Mouse (Mus musculus): ENCODE data around the gene Rxylt1. TPM values are rescaled to one million over a fixed set of nuclear protein-coding genes. Genes with fewer than 3 reads are reported as not detected.

Gene Rxylt1
- polyA plus RNA-seq, 1 experiment from 2014 or later: 36.2 TPM

DNA sequence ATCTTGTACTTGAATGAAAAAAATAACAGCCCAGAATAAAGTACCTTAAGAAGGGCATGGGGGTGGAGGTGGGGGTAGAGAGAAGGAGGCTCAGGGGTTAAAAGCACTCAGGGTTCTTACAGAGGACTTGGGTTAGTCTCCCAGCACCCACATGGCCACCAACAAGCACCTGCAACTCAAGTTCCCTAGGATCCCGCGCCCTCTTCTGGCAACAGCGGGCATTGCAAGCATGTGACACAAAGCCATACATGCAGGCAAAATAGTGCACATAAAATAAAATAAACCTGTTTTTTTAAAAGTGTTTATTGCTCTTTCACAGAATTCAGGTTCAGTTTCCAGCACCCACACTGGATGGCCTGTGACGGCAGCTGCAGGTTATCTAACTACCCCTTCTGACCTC is 56.8 kb downstream of the Rxylt1 start:
- Histone ChIP-seq H3K27me3 (replicated peaks) (peaks cover 11% of the 10 kb centered on the region), H3K4me1 (peaks cover 4% of the 10 kb centered on the region; the same call in 1 of the 2 replicates), H3K27ac (replicated peaks) (no peak overlapping the region), H3K9ac (no peak overlapping the region), H3K4me3 (no peak overlapping the region), H3K9me3 (peaks cover 9% of the 10 kb centered on the region), H3K36me3 (peaks cover 10% of the 10 kb centered on the region), H3K4me2 (no peak overlapping the region)
- 36% methylated on average over 4 of the region's 4 CpGs for WGBS
- ATAC-seq (ENCODE audit: extremely low read depth, insufficient number of reproducible peaks, low FRiP score, low TSS enrichment): no peak

- ATAC-seq (ENCODE audit: extremely low read depth, insufficient number of reproducible peaks, low FRiP score, low TSS enrichment): no peak
- no peak overlapping the region for H3K4me3 ChIP-seq
- WGBS: 84% methylated on average over 4 of the region's 4 CpGs
- peaks cover 9% of the 10 kb centered on the region for H3K9me3 ChIP-seq
- H3K36me3 ChIP-seq: peaks cover 10% of the 10 kb centered on the region
- peaks cover 11% of the 10 kb centered on the region for H3K27me3 ChIP-seq (replicated peaks)
- 0 out of 2 replicates have a peak, but pooled peaks cover 1% of the 10 kb centered on the region for H3K4me1 ChIP-seq
- H3K27ac ChIP-seq (replicated peaks): no peak overlapping the region
- no peak overlapping the region for H3K9ac ChIP-seq
- H3K4me2 ChIP-seq: no peak overlapping the region
These were observed 57.6 kb downstream of the Rxylt1 start for GRCm38 (mm10) chr10:122039566-122039965.

DNA sequence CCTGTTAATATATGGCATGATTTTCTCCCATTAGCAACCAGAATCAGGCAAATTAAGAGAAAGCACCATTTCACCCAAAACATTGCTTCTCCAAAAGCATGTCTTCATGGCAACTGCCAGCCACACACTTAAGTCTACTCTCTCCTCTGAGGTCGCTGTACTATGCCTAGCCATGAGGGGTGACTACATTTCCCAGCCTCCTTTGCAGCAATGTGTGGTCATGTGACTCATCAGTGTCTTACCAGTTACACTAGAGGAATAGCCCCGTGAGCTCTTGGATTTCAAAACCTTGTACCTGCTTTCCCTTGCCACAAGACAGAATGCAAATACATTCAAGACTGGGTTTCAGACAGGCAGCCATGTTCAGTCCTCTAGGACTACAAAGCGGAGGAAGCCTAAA is 58.6 kb downstream of the Rxylt1 start:
- no peak overlapping the region for H3K27ac ChIP-seq (replicated peaks)
- no peaks in the 10 kb centered on the region for H3K4me1 ChIP-seq
- H3K4me2 ChIP-seq: no peak overlapping the region
- whole genome bisulfite sequencing: 55% methylated on average over 3 of the region's 3 CpGs
- peaks cover 14% of the 10 kb centered on the region for H3K27me3 ChIP-seq (replicated peaks)
- no peak for ATAC-seq (ENCODE audit: extremely low read depth, insufficient number of reproducible peaks, low FRiP score, low TSS enrichment)
- H3K9ac ChIP-seq: no peak overlapping the region
- peaks cover 9% of the 10 kb centered on the region for H3K9me3 ChIP-seq
- peaks cover 10% of the 10 kb centered on the region for H3K36me3 ChIP-seq
- H3K4me3 ChIP-seq: no peak overlapping the region

DNA sequence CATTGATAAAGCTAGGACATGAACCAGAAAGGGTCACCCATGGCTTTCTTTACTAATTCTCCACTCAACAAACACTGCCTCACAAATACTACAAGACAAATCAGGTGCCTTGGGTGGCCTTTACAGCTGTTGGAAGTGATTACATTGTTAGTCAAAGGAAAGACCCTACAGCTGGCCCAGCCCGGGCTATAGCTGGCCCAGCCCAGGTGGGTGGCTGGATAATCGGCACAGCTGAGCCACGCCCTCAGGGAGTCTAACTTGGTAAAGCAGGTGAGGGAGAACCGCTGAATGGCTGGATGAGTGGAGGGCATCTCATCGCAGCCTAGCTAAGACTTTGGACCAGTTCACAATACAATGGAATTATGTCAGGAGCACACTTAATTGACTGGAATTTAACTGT is 63.9 kb downstream of the Rxylt1 start:
- 76% methylated on average over 5 of the region's 5 CpGs for WGBS
- Histone ChIP-seq H3K4me2 (no peak overlapping the region), H3K9me3 (0 out of 2 replicates have a peak, but pooled peaks cover 4% of the 10 kb centered on the region), H3K4me3 (no peak overlapping the region), H3K27me3 (replicated peaks) (peaks cover 51% of the 10 kb centered on the region), H3K36me3 (peaks cover 10% of the 10 kb centered on the region), H3K27ac (replicated peaks) (no peak overlapping the region), H3K4me1 (peaks cover 10% of the 10 kb centered on the region), H3K9ac (no peak overlapping the region)
- no peak for ATAC-seq (ENCODE audit: extremely low read depth, insufficient number of reproducible peaks, low FRiP score, low TSS enrichment)

- Histone ChIP-seq H3K27ac (replicated peaks) (no peak overlapping the region), H3K36me3 (no peaks in the 10 kb centered on the region), H3K4me3 (no peak overlapping the region), H3K9ac (no peak overlapping the region), H3K4me1 (peaks cover 18% of the 10 kb centered on the region), H3K27me3 (replicated peaks) (peaks cover 58% of the 10 kb centered on the region), H3K4me2 (no peak overlapping the region), H3K9me3 (no peaks in the 10 kb centered on the region)
- WGBS: 69% methylated on average over 5 of the region's 5 CpGs
- ATAC-seq (ENCODE audit: extremely low read depth, insufficient number of reproducible peaks, low FRiP score, low TSS enrichment): no peak
These were observed 66.8 kb downstream of the Rxylt1 start for GRCm38 (mm10) chr10:122030420-122030819.

GRCm38 (mm10) chr10:122029738-122030137 is 67.4 kb downstream of the Rxylt1 start:
- no peak overlapping the region for H3K27ac ChIP-seq (replicated peaks)
- WGBS: 68% methylated on average over 7 of the region's 7 CpGs
- peaks cover 21% of the 10 kb centered on the region for H3K4me1 ChIP-seq
- H3K4me2 ChIP-seq: no peak overlapping the region
- ATAC-seq (ENCODE audit: extremely low read depth, insufficient number of reproducible peaks, low FRiP score, low TSS enrichment): no peak
- no peaks in the 10 kb centered on the region for H3K36me3 ChIP-seq
- no peak overlapping the region for H3K4me3 ChIP-seq
- no peaks in the 10 kb centered on the region for H3K9me3 ChIP-seq
- no peak overlapping the region for H3K9ac ChIP-seq
- peaks cover 55% of the 10 kb centered on the region for H3K27me3 ChIP-seq (replicated peaks)

Other genes starting within 250 kb of the Rxylt1 start
- gene Srgap1, start 50.1 kb downstream of the Rxylt1 start, polyA plus RNA-seq (2015; fragmentation: Nextera tagmentation; extraction: Ambion mirVana): 8.0 and 8.9 TPM in 2 replicates

All from heart, embryonic 13.5 days (tissue).